Mouse (Mus musculus): ENCODE results near the gene Dab1. TPM values are rescaled to one million over a fixed set of nuclear protein-coding genes. Genes with fewer than 3 reads are reported as not detected.

Gene Dab1
- polyA plus RNA-seq, 1 experiment from 2014 or later, result not detected

DNA sequence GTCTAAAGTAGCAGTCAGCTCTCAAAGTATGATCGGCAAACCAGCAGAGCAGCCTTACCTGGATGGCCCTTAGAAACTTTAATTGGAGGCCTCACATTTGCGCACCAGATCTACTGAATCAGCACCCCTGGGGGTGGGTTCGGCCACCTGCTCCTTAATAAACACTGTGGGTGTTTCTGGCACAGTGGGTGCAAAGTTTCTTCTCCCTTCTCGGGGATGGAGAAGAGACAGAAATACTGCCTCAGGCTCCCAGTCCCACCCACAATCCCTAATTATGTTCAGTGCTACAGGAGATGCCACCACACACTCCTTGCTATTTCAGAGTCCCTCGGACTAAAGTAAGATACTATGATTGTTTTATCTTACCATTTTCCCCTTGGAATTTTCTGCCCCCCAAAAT, 944.4 kb downstream of the Dab1 start:
- 83% methylated on average over 5 of the region's 5 CpGs for WGBS (ENCODE audit: missing documents)
- no peaks in the 10 kb centered on the region for H3K36me3 ChIP-seq (ENCODE audit: inconsistent target)
- H3K79me2 ChIP-seq (ENCODE audit: inconsistent target), result no peaks in the 10 kb centered on the region
- no peak overlapping the region for H3K4me3 ChIP-seq (ENCODE audit: inconsistent target)
- H3K27ac ChIP-seq, result no peak overlapping the region

DNA sequence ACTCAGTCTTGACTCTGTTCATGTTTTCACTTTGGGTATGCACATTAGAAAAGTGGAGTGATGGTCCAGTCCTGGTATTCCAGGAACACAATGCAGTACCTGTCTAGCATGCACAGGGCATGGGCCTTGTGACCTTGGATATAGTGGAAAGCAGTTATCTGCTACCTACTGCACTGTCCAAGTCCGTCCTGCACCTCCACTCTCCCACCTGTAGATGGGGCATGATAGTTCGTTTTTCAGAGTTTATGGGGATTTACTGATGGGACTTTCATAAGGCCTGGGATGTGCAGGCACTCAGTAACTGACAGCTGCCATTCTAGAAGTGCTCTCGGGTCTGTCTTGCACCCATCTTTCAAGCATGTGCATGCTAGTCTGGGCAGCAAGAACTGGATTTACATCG, 951.4 kb downstream of the Dab1 start:
- Histone ChIP-seq H3K36me3 (ENCODE audit: inconsistent target) (no peaks in the 10 kb centered on the region), H3K79me2 (ENCODE audit: inconsistent target) (no peaks in the 10 kb centered on the region), H3K4me3 (ENCODE audit: inconsistent target) (no peak overlapping the region), H3K27ac (no peak overlapping the region)
- 77% methylated on average over 4 of the region's 4 CpGs for whole genome bisulfite sequencing (ENCODE audit: missing documents)

DNA sequence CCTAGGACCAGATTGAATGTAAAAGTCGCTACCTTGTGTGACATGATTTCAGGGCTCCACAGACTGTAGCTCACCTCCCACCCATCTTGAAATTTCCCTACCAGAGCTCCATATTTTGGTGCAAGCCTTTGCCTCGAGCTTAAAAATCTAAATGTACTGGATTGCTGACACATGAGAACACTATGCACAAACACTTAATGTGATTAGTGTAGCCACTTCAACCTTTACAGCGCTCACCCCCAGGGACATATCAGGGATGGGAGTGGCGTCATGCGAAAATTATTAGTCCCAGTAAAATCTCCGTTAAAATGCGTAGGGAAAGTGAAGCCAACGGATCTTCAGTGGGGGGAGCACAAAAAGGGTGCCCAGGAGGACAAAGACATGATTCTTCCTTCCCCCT, 953.3 kb downstream of the Dab1 start:
- Histone ChIP-seq H3K27ac (no peak overlapping the region), H3K79me2 (ENCODE audit: inconsistent target) (no peaks in the 10 kb centered on the region), H3K4me3 (ENCODE audit: inconsistent target) (no peak overlapping the region), H3K36me3 (ENCODE audit: inconsistent target) (no peaks in the 10 kb centered on the region)
- 86% methylated on average over 8 of the region's 8 CpGs for WGBS (ENCODE audit: missing documents)

- no peaks in the 10 kb centered on the region for H3K36me3 ChIP-seq (ENCODE audit: inconsistent target)
- no peak overlapping the region for H3K4me3 ChIP-seq (ENCODE audit: inconsistent target)
- H3K27ac ChIP-seq, result no peak overlapping the region
- H3K79me2 ChIP-seq (ENCODE audit: inconsistent target), result no peaks in the 10 kb centered on the region
- WGBS (ENCODE audit: missing documents), result 84% methylated on average over 7 of the region's 7 CpGs
These were observed 954.3 kb downstream of the Dab1 start for GRCm38 (mm10) chr4:104573419-104573818.

DNA sequence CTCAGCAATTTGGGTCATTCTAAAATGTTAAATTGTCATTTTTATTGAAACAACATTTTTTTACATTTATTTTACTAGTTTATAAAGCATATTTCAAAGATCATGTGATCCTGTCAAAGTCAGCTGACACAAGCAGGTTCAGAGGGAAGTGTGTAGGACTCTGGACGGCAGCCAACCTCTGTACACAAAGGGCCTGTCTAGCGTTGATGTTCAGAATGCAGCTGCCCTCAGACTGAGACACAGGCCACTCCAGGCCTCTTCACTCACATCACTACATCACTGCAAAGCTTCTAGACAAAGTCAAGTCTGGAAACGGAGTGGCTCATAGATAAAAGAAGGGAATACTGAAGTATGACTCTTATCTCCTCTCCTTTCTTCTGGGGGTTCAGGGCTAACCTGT, 959.2 kb downstream of the Dab1 start:
- 51% methylated on average over 3 of the region's 3 CpGs for WGBS (ENCODE audit: missing documents)
- Histone ChIP-seq H3K79me2 (ENCODE audit: inconsistent target) (no peaks in the 10 kb centered on the region), H3K4me3 (ENCODE audit: inconsistent target) (no peak overlapping the region), H3K36me3 (ENCODE audit: inconsistent target) (no peaks in the 10 kb centered on the region), H3K27ac (no peak overlapping the region)

DNA sequence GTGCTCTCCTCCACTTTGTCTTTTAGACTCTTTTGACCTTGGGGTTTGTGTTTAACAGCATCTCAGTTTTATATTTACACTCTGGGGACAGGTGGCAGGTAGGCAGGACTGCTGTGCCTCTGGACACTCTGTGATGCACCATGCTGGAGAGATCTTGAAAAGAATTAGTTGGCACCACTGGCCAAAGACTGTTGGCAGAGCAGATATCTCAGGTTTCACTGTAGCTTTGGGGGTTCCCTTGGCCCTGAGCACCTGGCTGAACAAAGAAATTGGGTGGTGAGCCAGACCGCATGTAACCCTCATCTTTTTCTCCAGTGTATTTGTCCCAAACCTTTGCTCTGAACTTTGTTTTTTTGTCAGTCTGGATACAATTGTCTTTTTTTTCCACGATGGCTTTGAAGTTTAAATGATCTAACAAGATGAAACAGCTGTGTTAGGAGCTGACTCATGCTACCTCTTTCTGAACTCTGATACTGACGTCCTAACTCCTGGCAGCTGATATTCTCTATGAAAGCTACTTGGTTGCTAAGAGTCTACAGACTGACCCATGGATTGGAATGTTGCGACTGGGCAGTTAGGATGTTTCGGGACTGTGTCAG, 960.9 kb downstream of the Dab1 start:
- Histone ChIP-seq H3K36me3 (ENCODE audit: inconsistent target) (no peaks in the 10 kb centered on the region), H3K79me2 (ENCODE audit: inconsistent target) (no peaks in the 10 kb centered on the region), H3K4me3 (ENCODE audit: inconsistent target) (no peak overlapping the region), H3K27ac (no peak overlapping the region)
- WGBS (ENCODE audit: missing documents), result 74% methylated on average over 5 of the region's 5 CpGs

DNA sequence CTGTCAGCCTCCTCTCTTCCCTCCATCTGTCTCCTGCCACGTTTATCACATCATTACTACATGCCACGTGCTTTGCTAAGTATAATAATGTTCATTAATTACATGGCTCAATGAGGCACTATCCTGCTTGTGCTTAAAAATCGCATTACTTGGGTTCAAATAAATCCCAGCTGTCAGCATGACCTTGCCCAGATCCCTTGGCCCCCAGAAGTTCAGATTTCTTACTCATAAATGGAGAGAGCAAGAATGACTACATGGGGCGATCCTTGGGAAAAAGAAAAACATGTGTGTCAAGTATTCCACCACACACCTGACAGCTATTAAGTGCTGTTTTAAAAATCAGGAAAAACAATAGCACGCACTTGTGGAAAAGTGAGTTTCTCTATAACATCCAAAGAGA, 963.6 kb downstream of the Dab1 start:
- no peaks in the 10 kb centered on the region for H3K79me2 ChIP-seq (ENCODE audit: inconsistent target)
- H3K36me3 ChIP-seq (ENCODE audit: inconsistent target), result no peaks in the 10 kb centered on the region
- H3K27ac ChIP-seq, result no peak overlapping the region
- 80% methylated on average over 5 of the region's 5 CpGs for WGBS (ENCODE audit: missing documents)
- H3K4me3 ChIP-seq (ENCODE audit: inconsistent target), result no peak overlapping the region

DNA sequence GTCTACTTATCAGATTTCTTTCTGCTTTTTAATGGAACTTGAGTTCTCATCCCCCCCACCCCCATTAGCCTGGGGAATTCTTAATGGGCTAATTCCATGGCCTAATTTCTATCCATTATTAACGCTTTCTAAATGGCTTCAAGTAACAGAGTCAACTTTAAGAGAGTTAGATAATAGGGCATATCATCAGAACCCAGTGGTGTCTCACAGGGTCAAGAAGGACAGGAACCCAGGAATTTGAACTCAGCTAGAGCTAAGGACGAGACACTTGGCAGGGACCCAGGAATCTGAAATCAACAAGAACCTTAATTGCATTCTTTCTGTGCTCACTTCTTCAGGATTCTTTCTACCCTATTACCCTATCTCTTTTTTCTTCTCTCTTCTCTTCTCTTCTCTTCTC, 968.7 kb downstream of the Dab1 start:
- no peaks in the 10 kb centered on the region for H3K79me2 ChIP-seq (ENCODE audit: inconsistent target)
- 81% methylated on average over 2 of the region's 2 CpGs for WGBS (ENCODE audit: missing documents)
- H3K36me3 ChIP-seq (ENCODE audit: inconsistent target), result no peaks in the 10 kb centered on the region
- no peak overlapping the region for H3K27ac ChIP-seq
- no peak overlapping the region for H3K4me3 ChIP-seq (ENCODE audit: inconsistent target)

DNA sequence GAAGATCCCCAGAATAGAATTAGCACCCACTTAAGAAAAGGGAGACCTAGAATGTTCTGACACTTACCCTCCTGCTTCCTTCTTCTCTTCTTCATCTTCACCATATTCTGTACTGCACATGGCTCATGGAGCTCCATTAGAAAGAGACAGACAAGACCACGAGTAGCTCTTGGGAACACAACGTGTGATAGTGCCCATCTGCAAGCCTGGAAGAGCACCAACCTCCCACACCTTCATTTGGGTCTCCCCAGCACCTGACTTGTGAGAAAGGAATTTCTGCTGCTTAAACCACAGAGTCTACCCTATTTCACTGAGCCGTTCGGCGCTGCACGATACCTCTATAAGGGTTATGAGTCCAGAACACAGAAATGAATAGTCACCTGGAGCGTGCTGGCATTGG, 977.8 kb downstream of the Dab1 start:
- 91% methylated on average over 7 of the region's 7 CpGs for WGBS (ENCODE audit: missing documents)
- Histone ChIP-seq H3K79me2 (ENCODE audit: inconsistent target) (no peaks in the 10 kb centered on the region), H3K27ac (no peak overlapping the region), H3K36me3 (ENCODE audit: inconsistent target) (no peaks in the 10 kb centered on the region), H3K4me3 (ENCODE audit: inconsistent target) (no peak overlapping the region)

DNA sequence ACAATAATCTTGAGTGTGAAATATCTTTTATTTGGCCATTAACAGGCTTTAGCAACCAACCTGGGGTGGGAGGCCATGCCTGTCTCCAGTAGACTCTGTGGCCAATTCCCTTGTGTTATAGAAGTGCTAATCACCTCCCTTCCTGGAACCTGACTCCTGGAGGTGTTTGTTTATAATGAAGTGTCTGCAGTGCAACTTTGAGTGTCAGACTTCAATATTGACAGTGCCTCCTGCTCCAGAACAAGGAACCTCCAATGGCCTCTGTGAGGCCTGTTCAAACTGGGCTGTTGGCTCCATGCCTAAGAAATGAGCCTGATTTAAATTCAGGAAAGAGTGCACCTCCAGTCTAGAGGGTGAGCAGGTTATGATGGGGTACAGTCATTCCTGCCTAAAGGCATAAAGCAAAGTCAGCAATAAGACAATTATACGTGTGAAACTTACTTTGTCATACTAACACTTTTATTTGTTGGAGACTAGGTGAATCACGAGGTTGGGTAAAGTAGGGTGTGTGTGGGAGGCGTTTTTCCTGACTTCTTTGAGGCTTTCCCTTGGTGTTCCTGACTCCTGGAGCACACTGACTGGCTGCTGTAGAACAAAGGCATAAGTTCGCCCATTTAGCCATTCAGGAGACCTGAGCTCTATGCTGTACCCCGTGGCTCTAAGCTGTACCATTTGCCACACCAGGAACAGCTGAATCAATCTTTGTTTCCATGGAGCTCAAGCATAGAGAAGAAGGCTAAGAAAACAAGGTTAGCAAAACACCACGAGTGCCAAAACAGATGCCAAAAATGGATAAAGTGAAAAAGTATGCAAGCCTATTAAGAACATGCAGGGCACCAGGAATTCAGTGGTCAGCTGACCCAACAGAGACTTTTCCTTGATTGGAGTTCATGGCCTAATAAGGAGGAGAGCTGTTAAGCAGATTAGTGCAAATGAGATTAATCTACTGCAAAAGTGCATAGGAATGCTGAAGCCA, 978.6 kb downstream of the Dab1 start:
- H3K79me2 ChIP-seq (ENCODE audit: inconsistent target), result no peaks in the 10 kb centered on the region
- H3K4me3 ChIP-seq (ENCODE audit: inconsistent target), result no peak overlapping the region
- 79% methylated on average over 6 of the region's 6 CpGs for WGBS (ENCODE audit: missing documents)
- no peaks in the 10 kb centered on the region for H3K36me3 ChIP-seq (ENCODE audit: inconsistent target)
- no peak overlapping the region for H3K27ac ChIP-seq

DNA sequence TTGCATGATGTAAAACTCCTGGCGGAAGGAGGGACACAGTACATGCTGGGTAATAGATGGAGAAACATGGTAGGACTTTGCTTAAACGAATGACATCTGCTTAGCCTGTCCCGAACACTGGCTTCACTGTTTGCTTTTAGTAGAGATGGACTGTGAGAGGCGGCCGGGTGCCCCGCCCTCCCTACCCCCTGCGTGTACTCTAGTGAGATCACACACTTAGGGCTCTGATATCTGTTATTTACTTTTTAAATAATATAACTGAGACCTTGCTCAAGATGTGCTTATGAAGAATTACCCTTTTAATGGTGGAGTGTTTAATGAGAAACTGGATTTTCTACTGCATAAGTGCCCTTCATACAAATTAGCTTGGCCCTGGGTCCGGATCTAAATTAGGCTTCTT, 983.6 kb downstream of the Dab1 start:
- no peak overlapping the region for H3K27ac ChIP-seq
- H3K79me2 ChIP-seq (ENCODE audit: inconsistent target), result no peaks in the 10 kb centered on the region
- H3K4me3 ChIP-seq (ENCODE audit: inconsistent target), result no peak overlapping the region
- H3K36me3 ChIP-seq (ENCODE audit: inconsistent target), result no peaks in the 10 kb centered on the region
- WGBS (ENCODE audit: missing documents), result 95% methylated on average over 8 of the region's 8 CpGs

- Histone ChIP-seq H3K36me3 (ENCODE audit: inconsistent target) (no peaks in the 10 kb centered on the region), H3K27ac (no peak overlapping the region)
- 92% methylated on average over 2 of the region's 2 CpGs for WGBS (ENCODE audit: missing documents)
These were observed 985.1 kb downstream of the Dab1 start for GRCm38 (mm10) chr4:104604298-104604697.

GRCm38 (mm10) chr4:104606881-104607280, 987.7 kb downstream of the Dab1 start:
- Histone ChIP-seq H3K79me2 (ENCODE audit: inconsistent target) (no peaks in the 10 kb centered on the region), H3K27ac (no peak overlapping the region), H3K4me3 (ENCODE audit: inconsistent target) (no peak overlapping the region), H3K36me3 (ENCODE audit: inconsistent target) (no peaks in the 10 kb centered on the region)
- WGBS (ENCODE audit: missing documents), result 92% methylated on average over 8 of the region's 8 CpGs

More at GRCm38 (mm10) chr4:104604298-104604697, 985.1 kb downstream of the Dab1 start:
- no peak overlapping the region for H3K4me3 ChIP-seq (ENCODE audit: inconsistent target)
- no peaks in the 10 kb centered on the region for H3K79me2 ChIP-seq (ENCODE audit: inconsistent target)

GRCm38 (mm10) chr4:104607636-104608035, 988.5 kb downstream of the Dab1 start:
- H3K27ac ChIP-seq, result no peak overlapping the region
- 88% methylated on average over 5 of the region's 5 CpGs for WGBS (ENCODE audit: missing documents)
- no peaks in the 10 kb centered on the region for H3K79me2 ChIP-seq (ENCODE audit: inconsistent target)
- no peak overlapping the region for H3K4me3 ChIP-seq (ENCODE audit: inconsistent target)
- H3K36me3 ChIP-seq (ENCODE audit: inconsistent target), result no peaks in the 10 kb centered on the region

DNA sequence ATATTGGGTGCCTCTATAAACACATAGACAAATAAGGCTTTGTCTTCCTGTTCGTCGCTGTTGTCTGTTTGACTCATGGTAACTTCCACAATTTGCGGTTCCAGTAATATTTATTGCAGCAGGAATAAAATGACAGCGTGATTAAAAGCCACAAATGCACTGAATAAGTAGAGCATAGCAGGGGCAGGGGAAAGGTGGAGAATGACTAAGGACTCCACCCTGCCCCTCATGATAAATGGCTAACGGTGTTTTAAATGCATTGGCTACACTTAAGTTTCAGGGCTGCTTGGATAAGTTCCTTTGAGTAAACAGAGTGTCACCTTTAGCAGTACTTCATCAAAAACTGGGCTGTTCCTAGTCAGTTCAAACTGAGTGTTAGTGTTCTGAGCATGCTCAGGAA, 1000.3 kb downstream of the Dab1 start:
- 1% methylated on average over 5 of the region's 5 CpGs for WGBS (ENCODE audit: missing documents)
- Histone ChIP-seq H3K27ac (no peak overlapping the region), H3K36me3 (ENCODE audit: inconsistent target) (no peaks in the 10 kb centered on the region), H3K4me3 (ENCODE audit: inconsistent target) (no peak overlapping the region), H3K79me2 (ENCODE audit: inconsistent target) (no peaks in the 10 kb centered on the region)
